Mouse (Mus musculus) G1E (cell line): ENCODE measurements at regions not wholly inside any gene's neighbourhood (a gene's known extent, or its start where the extent isn't known, plus 50 kb on each side); places are given as distances from the start of the nearest gene placed in this dataset.

Source experiments
- CTCF ChIP-seq: IDR thresholded peaks from 2 replicates; pipeline ENCODE4 v1.5.1; 2012; ENCODE audit warnings: low read depth, low read length, inconsistent platforms, mixed read lengths
- GATA1 ChIP-seq: IDR thresholded peaks from 2 replicates; pipeline ENCODE4 v1.6.1; 2012; ENCODE audit warnings: borderline replicate concordance, low read length, inconsistent platforms, mixed read lengths
- GATA2 ChIP-seq: IDR thresholded peaks from 2 replicates; pipeline ENCODE4 v1.6.1; 2012; ENCODE audit warnings: low read depth, low read length, inconsistent platforms, borderline replicate concordance
- POLR2AphosphoS5 ChIP-seq: IDR thresholded peaks from 2 replicates; pipeline ENCODE4 v1.6.1; 2012; ENCODE audit warnings: low read depth, low read length, inconsistent platforms; ENCODE audit not compliant: insufficient replicate concordance

DNA sequence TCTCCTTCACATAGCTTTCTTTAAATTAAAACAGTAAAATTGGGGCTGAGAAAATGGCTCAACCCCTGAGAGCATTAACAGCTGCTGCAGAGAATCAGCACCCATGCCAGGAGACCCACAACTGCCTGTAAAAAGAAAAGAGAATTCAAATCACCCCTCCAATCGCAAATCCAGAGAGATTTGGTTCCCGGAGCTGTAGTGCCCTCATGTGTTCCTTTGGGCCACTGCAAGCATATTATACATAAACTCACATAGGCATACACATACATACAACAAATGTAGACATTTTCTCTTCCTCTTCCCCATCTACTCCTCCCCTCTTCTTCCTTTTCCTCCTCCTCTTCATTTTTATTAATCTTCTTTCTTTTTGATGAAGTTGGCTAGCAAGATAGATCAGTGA, 616.5 kb downstream of the Dok5 start:
- TF ChIP-seq CTCF: no peak
- no peak for TF ChIP-seq GATA1
- no peak for TF ChIP-seq POLR2AphosphoS5
- no peak for TF ChIP-seq GATA2
